In the genomic region with DNA sequence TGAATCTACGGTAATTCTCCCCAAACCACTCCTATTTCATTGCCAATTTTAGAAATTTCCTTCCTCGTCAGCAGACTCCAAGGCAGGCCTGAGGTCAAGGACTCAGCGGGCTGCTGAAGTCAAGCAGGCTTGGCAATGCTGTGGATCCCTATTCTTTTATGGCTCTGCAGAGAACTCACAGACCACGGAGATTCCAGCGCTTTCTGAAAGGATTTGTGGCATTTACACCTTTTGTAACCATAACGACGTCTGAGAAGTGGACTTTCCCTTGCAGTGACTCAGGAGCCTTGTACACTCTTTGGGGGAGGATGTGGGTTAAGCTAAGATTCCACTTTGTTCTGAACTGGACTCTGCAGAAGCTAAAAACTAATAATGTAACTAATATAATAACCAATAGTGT, we compare ENCODE assay signal across 33 mouse cellular contexts. TPM values are rescaled to one million over a fixed set of nuclear protein-coding genes. Genes with fewer than 3 reads are reported as not detected.
DNase-seq lines count a peak whose midpoint lies in the region; ATAC-seq lines count a peak whose summit lies in the region.
"Had no signal": no experiment of that assay in that cellular context is flagged by ENCODE, and none has a peak within 500 bp of the region (broad histone marks: within the 10 kb centered on the region; RNA-seq: fewer than 3 reads in every experiment).

No protein-coding gene starts in this region.

- peak; percentile 65 for DNase-seq in 3T3-L1 (ENCODE audit: low read depth, low spot score)
- no peak for DNase-seq in lung, postnatal 4 days
- DNase-seq in neural tube, embryonic 10.5 days (ENCODE audit: extremely low spot score, low spot score) = no peak
- DNase-seq: adrenal gland, postnatal 25 days; cerebellum, adult 9-10 months; kidney, adult 9 months; kidney, postnatal 36 days; lung, adult 18-20 months; lung, postnatal 10 days; thymus, adult 18-20 months; thymus, postnatal 36 days had no signal

- H3K4me1 ChIP-seq in kidney, embryonic 14.5 days (ENCODE audit: control insufficient read depth, insufficient read depth, low read length) = no peaks in the 10 kb centered on the region
- H3K4me1 ChIP-seq: embryonic facial prominence, embryonic 12.5 days; forebrain, embryonic 13.5 days; limb, embryonic 13.5 days; liver, embryonic 12.5 days had no signal

- no peaks in the 10 kb centered on the region for H3K27me3 ChIP-seq in kidney, embryonic 14.5 days (ENCODE audit: control insufficient read depth, insufficient read depth, low read length)
- H3K27me3 ChIP-seq: CH12.LX; embryonic facial prominence, embryonic 12.5 days; forebrain, embryonic 13.5 days; limb, embryonic 13.5 days; liver, embryonic 12.5 days; midbrain, embryonic 15.5 days had no signal

- WGBS in kidney, embryonic 14.5 days = 73% methylated on average over 7 of the region's 7 CpGs

- no peak overlapping the region for H3K9ac ChIP-seq in kidney, embryonic 14.5 days (ENCODE audit: low read depth, low read length)
- H3K9ac ChIP-seq: embryonic facial prominence, embryonic 12.5 days; forebrain, embryonic 13.5 days; limb, embryonic 13.5 days; liver, embryonic 12.5 days; midbrain, embryonic 15.5 days had no signal

- no peaks in the 10 kb centered on the region for H3K36me3 ChIP-seq in kidney, embryonic 14.5 days (ENCODE audit: control insufficient read depth, insufficient read depth, low read length)
- H3K36me3 ChIP-seq: embryonic facial prominence, embryonic 12.5 days; G1E; limb, embryonic 13.5 days; liver, embryonic 12.5 days; midbrain, embryonic 15.5 days had no signal

- no peaks in the 10 kb centered on the region for H3K9me3 ChIP-seq in kidney, embryonic 14.5 days (ENCODE audit: control insufficient read depth, low read length)
- H3K9me3 ChIP-seq: embryonic facial prominence, embryonic 12.5 days; forebrain, embryonic 13.5 days; limb, embryonic 13.5 days; liver, embryonic 12.5 days; midbrain, embryonic 15.5 days had no signal

- ATAC-seq in CD4-positive, CD25-positive, alpha-beta regulatory T cell, adult 4 months = peak; percentile 86
- ATAC-seq in hematopoietic stem cell, adult 5-6 weeks (replicated peaks in 1 of 2; ENCODE audit: insufficient read depth in 1 of 2, low FRiP score in 2 of 2, low TSS enrichment in 1 of 2, low read depth in 1 of 2, poor library complexity in 2 of 2, severe bottlenecking in 2 of 2) = peak; percentile 12 to 53; a peak in 2 of 4 replicates
- ATAC-seq in megakaryocyte, adult 5-6 weeks (ENCODE audit: poor library complexity, severe bottlenecking) = peak; percentile 50
- ATAC-seq in kidney, embryonic 14.5 days (ENCODE audit: low FRiP score, low TSS enrichment) = no peak
- ATAC-seq: forebrain, embryonic 13.5 days; liver, embryonic 12.5 days; midbrain, embryonic 15.5 days had no signal

- H3K4me2 ChIP-seq in kidney, embryonic 14.5 days (replicated peaks; ENCODE audit: low read depth, low read length) = no peak overlapping the region
- H3K4me2 ChIP-seq: embryonic facial prominence, embryonic 12.5 days; forebrain, embryonic 13.5 days; heart, embryonic 11.5 days; limb, embryonic 13.5 days; liver, embryonic 12.5 days; midbrain, embryonic 15.5 days had no signal

- H3K4me3 ChIP-seq in kidney, embryonic 14.5 days (ENCODE audit: low read length) = no peak overlapping the region
- H3K4me3 ChIP-seq: embryonic facial prominence, embryonic 12.5 days; erythroblast, embryonic 14.5 days; forebrain, embryonic 13.5 days; limb, embryonic 13.5 days; liver, embryonic 12.5 days; midbrain, embryonic 15.5 days had no signal

- H3K27ac ChIP-seq in kidney, embryonic 14.5 days (ENCODE audit: low read depth, low read length) = no peak overlapping the region
- H3K27ac ChIP-seq: embryonic facial prominence, embryonic 12.5 days; forebrain, embryonic 13.5 days; limb, embryonic 13.5 days; liver, embryonic 12.5 days; midbrain, embryonic 15.5 days had no signal

RNA-seq across cellular contexts. Expression of gene Xcl1, which starts 40.4 kb away (rescaled TPM):
- 1 to 10 TPM; 4.4 to 8.0 TPM for polyA plus RNA-seq in CD4-positive, CD25-positive, alpha-beta regulatory T cell, adult 4 months (2017; shearing (Covaris generic))
- total RNA-seq in hematopoietic stem cell, adult 5-6 weeks (2017) = 9.3 and 10.4 TPM in 2 replicates
- total RNA-seq in megakaryocyte, adult 5-6 weeks (2015) = 4.5 and 12.4 TPM in 2 replicates
- 13.4 and 13.8 TPM in 2 replicates for total RNA-seq in megakaryocyte, adult 5-6 weeks (2017)
- not detected in 2 replicates for polyA plus RNA-seq in kidney, embryonic 14.5 days (2014; fragmentation: Nextera tagmentation; extraction: Ambion mirVana)
- total RNA-seq: adrenal gland, postnatal 25 days; G1E; gastrocnemius, adult 8-10 months; granulocyte monocyte progenitor cell, adult 5-6 weeks; left cerebral cortex, adult 18-20 months; left cerebral cortex, postnatal 25 days had no signal
- polyA plus RNA-seq: brain, embryonic 14.5 days; embryonic facial prominence, embryonic 12.5 days; erythroblast, embryonic 14.5 days; forebrain, embryonic 13.5 days; G1E; heart, embryonic 11.5 days; heart, postnatal 0 days; hindbrain, embryonic 11.5 days; limb, embryonic 13.5 days; liver, embryonic 12.5 days; midbrain, embryonic 15.5 days; neural tube, embryonic 14.5 days; stomach, embryonic 16.5 days had no signal
